In genomic region chr6:37857196-37857874, GRCm38 (mm10) we compare ENCODE assay signal across 19 mouse cellular contexts. TPM values are rescaled to one million over a fixed set of nuclear protein-coding genes. Genes with fewer than 3 reads are reported as not detected.
DNase-seq lines count a peak whose midpoint lies in the region; ATAC-seq lines count a peak whose summit lies in the region.
"Had no signal": no experiment of that assay in that cellular context is flagged by ENCODE, and none has a peak within 500 bp of the region (broad histone marks: within the 10 kb centered on the region; RNA-seq: fewer than 3 reads in every experiment).

No protein-coding gene starts in this region.

- no peaks in the 10 kb centered on the region for H3K36me3 ChIP-seq in kidney, embryonic 15.5 days
- H3K36me3 ChIP-seq: embryonic facial prominence, embryonic 13.5 days; forebrain, embryonic 15.5 days; heart, embryonic 13.5 days; hindbrain, embryonic 15.5 days had no signal

- peak; percentile 10 for DNase-seq in kidney, postnatal 14 days
- DNase-seq in ES-CJ7 (ENCODE audit: low read depth, low spot score) = peak; percentile 93
- DNase-seq in R1 (ENCODE audit: low read depth, low spot score) = peak; percentile 97
- no peak for DNase-seq in testis, postnatal 14 days (ENCODE audit: low spot score)
- no peak for DNase-seq in cerebellum, adult 9-10 months
- DNase-seq in gastrocnemius, adult 18-20 months (ENCODE audit: low spot score) = no peak
- DNase-seq: adrenal gland, postnatal 14 days; cerebellum, adult 11-12 months; cerebellum, adult 9-11 months; cerebellum, postnatal 36 days; gastrocnemius, postnatal 14 days; heart, postnatal 36 days had no signal

- no peaks in the 10 kb centered on the region for H3K4me1 ChIP-seq in kidney, embryonic 15.5 days
- H3K4me1 ChIP-seq: embryonic facial prominence, embryonic 13.5 days; forebrain, embryonic 15.5 days; heart, embryonic 13.5 days; hindbrain, embryonic 15.5 days had no signal

- no peak overlapping the region for H3K4me3 ChIP-seq in kidney, embryonic 15.5 days (replicated peaks)
- H3K4me3 ChIP-seq: embryonic facial prominence, embryonic 13.5 days; forebrain, embryonic 15.5 days; heart, embryonic 13.5 days; hindbrain, embryonic 15.5 days had no signal

- H3K27ac ChIP-seq in kidney, embryonic 15.5 days = no peak overlapping the region
- H3K27ac ChIP-seq: embryonic facial prominence, embryonic 13.5 days; forebrain, embryonic 15.5 days; heart, embryonic 13.5 days; hindbrain, embryonic 15.5 days had no signal

- WGBS in kidney, embryonic 15.5 days = 70% methylated on average over 4 of the region's 4 CpGs

- H3K4me2 ChIP-seq in kidney, embryonic 15.5 days = no peak overlapping the region
- H3K4me2 ChIP-seq: embryonic facial prominence, embryonic 13.5 days; forebrain, embryonic 15.5 days; heart, embryonic 13.5 days; hindbrain, embryonic 15.5 days had no signal

- H3K27me3 ChIP-seq in kidney, embryonic 15.5 days = no peaks in the 10 kb centered on the region
- H3K27me3 ChIP-seq: embryonic facial prominence, embryonic 13.5 days; forebrain, embryonic 15.5 days; heart, embryonic 13.5 days; hindbrain, embryonic 15.5 days had no signal

- no peak for ATAC-seq in kidney, embryonic 15.5 days (replicated peaks; ENCODE audit: low FRiP score)
- ATAC-seq: activated CD4-positive, CD25-positive, alpha-beta regulatory T cell, adult 4 months; forebrain, embryonic 15.5 days; intestine, postnatal 0 days had no signal

- H3K9ac ChIP-seq in kidney, embryonic 15.5 days = no peak overlapping the region
- H3K9ac ChIP-seq: embryonic facial prominence, embryonic 13.5 days; forebrain, embryonic 15.5 days; heart, embryonic 13.5 days; hindbrain, embryonic 15.5 days had no signal

- H3K9me3 ChIP-seq in kidney, embryonic 15.5 days (replicated peaks) = no peaks in the 10 kb centered on the region
- H3K9me3 ChIP-seq: embryonic facial prominence, embryonic 13.5 days; forebrain, embryonic 15.5 days; heart, embryonic 13.5 days; hindbrain, embryonic 15.5 days had no signal

RNA-seq across cellular contexts. Expression of gene Trim24, which starts 13.3 kb away (rescaled TPM):
- polyA plus RNA-seq in kidney, embryonic 15.5 days (2015; fragmentation: Nextera tagmentation; extraction: Ambion mirVana) = 16.8 and 17.4 TPM in 2 replicates
- total RNA-seq in gastrocnemius, adult 18-20 months (2021) = 10 to 100 TPM; 38.6 to 39.2 TPM

Comparison
In these comparisons a context has a peak if more than half of its experiments do, and no peak if none do; other contexts are left out.
1. DNase-seq: peak in kidney, postnatal 14 days (single experiment), ES-CJ7 (single experiment) and R1 (single experiment); none in testis, postnatal 14 days (single experiment), cerebellum, adult 9-10 months (single experiment) and gastrocnemius, adult 18-20 months (single experiment).